Mouse (Mus musculus): ENCODE measurements at regions not wholly inside any gene's neighbourhood (a gene's known extent, or its start where the extent isn't known, plus 50 kb on each side); places are given as distances from the start of the nearest gene placed in this dataset.
A peak's percentile ranks its signal among the peaks of the same experiment; 100 is the strongest.

GRCm38 (mm10) chr9:52841105-52841504 is 161.5 kb upstream of the AI593442 start:
- DNase-seq (ENCODE audit: low spot score in 2 of 2): no peak

- no peak for DNase-seq (ENCODE audit: low spot score in 2 of 2)
These were observed 160.4 kb upstream of the AI593442 start for GRCm38 (mm10) chr9:52839996-52840395.

- DNase-seq (ENCODE audit: low spot score in 2 of 2): no peak
These were observed 156.6 kb upstream of the AI593442 start for GRCm38 (mm10) chr9:52836151-52836630.

GRCm38 (mm10) chr9:52835481-52836150 is 156.0 kb upstream of the AI593442 start:
- DNase-seq (ENCODE audit: low spot score in 2 of 2): no peak

GRCm38 (mm10) chr9:52826781-52827180 is 147.2 kb upstream of the AI593442 start:
- no peak for DNase-seq (ENCODE audit: low spot score in 2 of 2)

- DNase-seq (ENCODE audit: low spot score in 2 of 2): no peak
These were observed 136.7 kb upstream of the AI593442 start for GRCm38 (mm10) chr9:52816309-52816708.

- DNase-seq (ENCODE audit: low spot score in 2 of 2): no peak
These were observed 123.4 kb upstream of the AI593442 start for GRCm38 (mm10) chr9:52802969-52803368.

- no peak for DNase-seq (ENCODE audit: low spot score in 2 of 2)
These were observed 122.2 kb upstream of the AI593442 start for GRCm38 (mm10) chr9:52801801-52802200.

GRCm38 (mm10) chr9:52800476-52800875 is 120.9 kb upstream of the AI593442 start:
- DNase-seq (ENCODE audit: low spot score in 2 of 2): no peak

- peak; percentile 14 to 21 for DNase-seq (ENCODE audit: low spot score in 2 of 2)
These were observed 113.0 kb upstream of the AI593442 start for GRCm38 (mm10) chr9:52792596-52792995.

GRCm38 (mm10) chr9:52782520-52782919 is 102.9 kb upstream of the AI593442 start:
- DNase-seq (ENCODE audit: low spot score in 2 of 2): no peak

- DNase-seq (ENCODE audit: low spot score in 2 of 2): no peak
These were observed 97.0 kb upstream of the AI593442 start for GRCm38 (mm10) chr9:52776542-52776941.

GRCm38 (mm10) chr9:52775232-52775631 is 95.7 kb upstream of the AI593442 start:
- no peak for DNase-seq (ENCODE audit: low spot score in 2 of 2)

GRCm38 (mm10) chr9:52768056-52768455 is 88.5 kb upstream of the AI593442 start:
- DNase-seq (ENCODE audit: low spot score in 2 of 2): no peak

GRCm38 (mm10) chr9:52765809-52766208 is 86.2 kb upstream of the AI593442 start:
- DNase-seq (ENCODE audit: low spot score in 2 of 2): no peak

- no peak for DNase-seq (ENCODE audit: low spot score in 2 of 2)
These were observed 83.3 kb upstream of the AI593442 start for GRCm38 (mm10) chr9:52762836-52763235.

GRCm38 (mm10) chr9:52761257-52761656 is 81.7 kb upstream of the AI593442 start:
- no peak for DNase-seq (ENCODE audit: low spot score in 2 of 2)

- DNase-seq (ENCODE audit: low spot score in 2 of 2): peak; percentile 27 to 30
These were observed 68.8 kb upstream of the AI593442 start for GRCm38 (mm10) chr9:52748366-52748765.

- DNase-seq (ENCODE audit: low spot score in 2 of 2): no peak
These were observed 59.0 kb upstream of the AI593442 start for GRCm38 (mm10) chr9:52738560-52739100.
